In the genomic region with DNA sequence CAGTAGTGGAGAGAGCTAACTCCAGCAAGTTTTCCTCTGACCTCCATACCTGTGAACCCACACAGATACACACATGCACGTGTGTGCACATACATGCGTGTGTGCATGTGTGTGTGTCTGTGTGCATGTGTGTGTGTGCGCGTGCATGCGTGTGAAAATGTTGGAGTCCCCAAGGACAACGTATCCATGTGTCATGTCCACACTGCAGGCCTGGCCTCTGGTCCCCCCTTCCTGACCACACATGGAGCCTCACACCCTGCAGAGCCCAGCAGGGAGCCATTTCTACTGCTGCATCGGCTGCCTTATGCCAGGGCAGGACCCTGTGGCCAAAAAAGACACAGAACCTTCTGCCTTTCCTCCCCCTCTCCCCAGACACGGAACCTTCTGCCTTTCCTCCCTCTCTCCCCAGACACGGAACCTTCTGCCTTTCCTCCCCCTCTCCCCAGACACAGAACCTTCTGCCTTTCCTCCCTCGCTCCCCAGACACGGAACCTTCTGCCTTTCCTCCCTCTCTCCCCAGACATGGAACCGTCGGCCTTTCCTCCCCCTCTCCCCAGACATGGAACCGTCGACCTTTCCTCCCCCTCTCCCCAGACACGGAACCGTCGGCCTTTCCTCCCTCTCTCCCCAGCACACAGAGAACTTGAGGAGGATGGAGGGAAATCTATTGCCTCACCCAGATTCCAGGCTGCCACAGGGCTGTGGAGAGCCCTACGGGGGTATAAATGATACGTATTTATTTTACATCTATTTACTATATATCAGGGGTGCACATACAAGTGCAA, we compare ENCODE assay signal across 29 mouse cellular contexts.
DNase-seq lines count a peak whose midpoint lies in the region; ATAC-seq and TF ChIP-seq lines count a peak whose summit lies in the region.
"Had no signal": no experiment of that assay in that cellular context is flagged by ENCODE, and none has a peak within 500 bp of the region (broad histone marks: within the 10 kb centered on the region; RNA-seq: fewer than 3 reads in every experiment).

No protein-coding gene starts in this region.

- H3K4me3 ChIP-seq in forebrain, embryonic 11.5 days (ENCODE audit: low read depth, low read length), result no peak overlapping the region
- H3K4me3 ChIP-seq in forebrain, embryonic 12.5 days (replicated peaks), result no peak overlapping the region
- no peak overlapping the region for H3K4me3 ChIP-seq in kidney, adult 2 months (ENCODE audit: insufficient read depth, low read depth, low read length)
- no peak overlapping the region for H3K4me3 ChIP-seq in neural tube, embryonic 15.5 days (replicated peaks)
- H3K4me3 ChIP-seq: erythroblast, embryonic 14.5 days; forebrain, embryonic 15.5 days; heart, embryonic 15.5 days; hindbrain, embryonic 13.5 days; kidney, embryonic 15.5 days; limb, embryonic 12.5 days; liver, embryonic 13.5 days; myocyte; neural tube, embryonic 13.5 days; stomach, embryonic 15.5 days had no signal

- no peak overlapping the region for H3K27ac ChIP-seq in forebrain, embryonic 11.5 days (ENCODE audit: low read depth, low read length)
- no peak overlapping the region for H3K27ac ChIP-seq in forebrain, embryonic 12.5 days
- H3K27ac ChIP-seq in kidney, adult 2 months (ENCODE audit: insufficient read depth, low read depth, low read length), result no peak overlapping the region
- H3K27ac ChIP-seq in neural tube, embryonic 15.5 days (replicated peaks), result no peak overlapping the region
- H3K27ac ChIP-seq: forebrain, embryonic 15.5 days; heart, embryonic 15.5 days; hindbrain, embryonic 13.5 days; kidney, embryonic 15.5 days; limb, embryonic 12.5 days; liver, embryonic 13.5 days; neural tube, embryonic 13.5 days; stomach, embryonic 15.5 days had no signal

- DNase-seq in forebrain, embryonic 11.5 days (ENCODE audit: low spot score), result peak; percentile 42
- peak; percentile 0 for DNase-seq in kidney, adult 2 months
- DNase-seq in kidney, postnatal 14 days, result no peak
- DNase-seq in neural tube, embryonic 10.5 days (ENCODE audit: extremely low spot score, low spot score), result peak; percentile 9
- DNase-seq in adrenal gland, postnatal 14 days, result no peak
- DNase-seq: adrenal gland, postnatal 10 days; cerebellum, adult 11-12 months; cerebellum, adult 9-11 months; heart, postnatal 36 days; kidney, adult 11 months; kidney, postnatal 36 days; liver, embryonic 13.5 days; lung, adult 2 months; thymus, postnatal 14 days had no signal

- no peak for TF ChIP-seq POLR2A in kidney, adult 2 months (IDR thresholded peaks at IDR 0.05; ENCODE audit: low read depth, low read length)

- no peak for TF ChIP-seq CTCF in kidney, adult 2 months (conservative IDR thresholded peaks at IDR 0.05; ENCODE audit: insufficient read depth, insufficient read length, low read depth, low read length)

- H3K9me3 ChIP-seq in forebrain, embryonic 11.5 days (ENCODE audit: control insufficient read depth, low read length), result no peaks in the 10 kb centered on the region
- H3K9me3 ChIP-seq in forebrain, embryonic 12.5 days, result 0 out of 2 replicates have a peak, but pooled peaks cover 5% of the 10 kb centered on the region
- H3K9me3 ChIP-seq in neural tube, embryonic 15.5 days (replicated peaks), result no peaks in the 10 kb centered on the region
- H3K9me3 ChIP-seq: forebrain, embryonic 15.5 days; heart, embryonic 15.5 days; hindbrain, embryonic 13.5 days; kidney, embryonic 15.5 days; limb, embryonic 12.5 days; liver, embryonic 13.5 days; neural tube, embryonic 13.5 days; stomach, embryonic 15.5 days had no signal

- no peaks in the 10 kb centered on the region for H3K4me1 ChIP-seq in forebrain, embryonic 11.5 days (replicated peaks; ENCODE audit: control insufficient read depth, insufficient read depth, low read length)
- H3K4me1 ChIP-seq in forebrain, embryonic 12.5 days, result no peaks in the 10 kb centered on the region
- no peaks in the 10 kb centered on the region for H3K4me1 ChIP-seq in kidney, adult 2 months (ENCODE audit: control insufficient read depth, insufficient read depth, low read length)
- H3K4me1 ChIP-seq in neural tube, embryonic 15.5 days, result no peaks in the 10 kb centered on the region
- H3K4me1 ChIP-seq: forebrain, embryonic 15.5 days; heart, embryonic 15.5 days; hindbrain, embryonic 13.5 days; kidney, embryonic 15.5 days; limb, embryonic 12.5 days; liver, embryonic 13.5 days; neural tube, embryonic 13.5 days; stomach, embryonic 15.5 days had no signal

- H3K4me2 ChIP-seq in forebrain, embryonic 11.5 days (ENCODE audit: low read depth, low read length, severe bottlenecking), result no peak overlapping the region
- H3K4me2 ChIP-seq in forebrain, embryonic 12.5 days, result no peak overlapping the region
- no peak overlapping the region for H3K4me2 ChIP-seq in neural tube, embryonic 15.5 days
- H3K4me2 ChIP-seq: forebrain, embryonic 15.5 days; heart, embryonic 15.5 days; hindbrain, embryonic 13.5 days; kidney, embryonic 15.5 days; limb, embryonic 12.5 days; liver, embryonic 13.5 days; midbrain, embryonic 11.5 days; neural tube, embryonic 13.5 days; stomach, embryonic 15.5 days had no signal

- no peaks in the 10 kb centered on the region for H3K27me3 ChIP-seq in forebrain, embryonic 11.5 days (ENCODE audit: control insufficient read depth, insufficient read depth, low read length)
- no peaks in the 10 kb centered on the region for H3K27me3 ChIP-seq in forebrain, embryonic 12.5 days
- H3K27me3 ChIP-seq in kidney, adult 2 months (replicated peaks; ENCODE audit: control insufficient read depth, insufficient read depth, low read length), result no peaks in the 10 kb centered on the region
- no peaks in the 10 kb centered on the region for H3K27me3 ChIP-seq in neural tube, embryonic 15.5 days (replicated peaks)
- H3K27me3 ChIP-seq: forebrain, embryonic 15.5 days; heart, embryonic 15.5 days; hindbrain, embryonic 13.5 days; kidney, embryonic 15.5 days; limb, embryonic 12.5 days; liver, embryonic 13.5 days; neural tube, embryonic 13.5 days; Patski; stomach, embryonic 15.5 days had no signal

- WGBS in forebrain, embryonic 11.5 days, result 81% methylated on average over 20 of the region's 20 CpGs
- 84% methylated on average over 20 of the region's 20 CpGs for WGBS in forebrain, embryonic 12.5 days
- WGBS in kidney, adult 2 months, result 63% methylated on average over 20 of the region's 20 CpGs
- WGBS in neural tube, embryonic 15.5 days, result 81% methylated on average over 20 of the region's 20 CpGs

- no peaks in the 10 kb centered on the region for H3K36me3 ChIP-seq in forebrain, embryonic 11.5 days (ENCODE audit: control insufficient read depth, insufficient read depth, low read length)
- no peaks in the 10 kb centered on the region for H3K36me3 ChIP-seq in forebrain, embryonic 12.5 days (replicated peaks)
- no peaks in the 10 kb centered on the region for H3K36me3 ChIP-seq in kidney, adult 2 months (ENCODE audit: control insufficient read depth, insufficient read depth, low read length)
- no peaks in the 10 kb centered on the region for H3K36me3 ChIP-seq in neural tube, embryonic 15.5 days
- H3K36me3 ChIP-seq: forebrain, embryonic 15.5 days; G1E; heart, embryonic 15.5 days; kidney, embryonic 15.5 days; limb, embryonic 12.5 days; liver, embryonic 13.5 days; neural tube, embryonic 13.5 days; stomach, embryonic 15.5 days had no signal

- no peak for ATAC-seq in forebrain, embryonic 11.5 days (replicated peaks; ENCODE audit: low FRiP score)
- no peak for ATAC-seq in forebrain, embryonic 12.5 days (ENCODE audit: low FRiP score)
- ATAC-seq in neural tube, embryonic 15.5 days (ENCODE audit: low FRiP score), result no peak
- ATAC-seq in inflammation-experienced regulatory T-cells, adult 6 months, result no peak
- ATAC-seq: Patski had no signal

- no peak overlapping the region for H3K9ac ChIP-seq in forebrain, embryonic 11.5 days (ENCODE audit: low read length)
- H3K9ac ChIP-seq in forebrain, embryonic 12.5 days, result no peak overlapping the region
- H3K9ac ChIP-seq in neural tube, embryonic 15.5 days (replicated peaks), result no peak overlapping the region
- H3K9ac ChIP-seq: forebrain, embryonic 15.5 days; heart, embryonic 15.5 days; hindbrain, embryonic 13.5 days; kidney, embryonic 15.5 days; limb, embryonic 12.5 days; liver, embryonic 13.5 days; neural tube, embryonic 13.5 days; stomach, embryonic 15.5 days had no signal

Comparison
In these comparisons a context has a peak if more than half of its experiments do, and no peak if none do; other contexts are left out.
1. DNase-seq: peak in forebrain, embryonic 11.5 days (single experiment), kidney, adult 2 months (single experiment) and neural tube, embryonic 10.5 days (single experiment); none in kidney, postnatal 14 days (single experiment) and adrenal gland, postnatal 14 days (single experiment).